Comparison of ENCODE assay signal across 29 mouse cellular contexts in the genomic region with DNA sequence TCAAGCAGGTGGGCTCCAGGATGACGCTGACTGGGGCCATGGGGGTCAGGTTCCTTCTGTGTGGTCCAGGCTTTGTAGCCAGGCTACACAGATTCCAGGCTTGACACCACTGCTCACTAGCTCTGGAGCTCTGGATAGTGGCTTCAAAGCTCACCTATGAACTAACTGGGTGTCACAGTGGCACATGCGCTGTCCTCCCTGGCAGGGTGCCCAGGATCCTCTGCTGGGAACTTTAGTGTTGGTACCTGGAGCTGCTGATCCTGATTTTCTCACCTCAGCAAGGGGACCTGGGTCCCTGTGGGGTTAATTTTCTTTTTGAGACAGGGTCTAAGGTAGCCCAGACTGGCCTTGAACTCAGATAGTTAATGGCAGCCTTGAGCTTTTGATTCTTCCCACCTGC.
"Had no signal": no experiment of that assay in that cellular context is flagged by ENCODE, and none has a peak within 500 bp of the region (broad histone marks: within the 10 kb centered on the region; RNA-seq: fewer than 3 reads in every experiment).

No protein-coding gene starts in this region.

- H3K27ac ChIP-seq: left cerebral cortex, adult 2 months; limb, embryonic 10.5 days; limb, embryonic 12.5 days; limb, embryonic 13.5 days; limb, embryonic 15.5 days; liver, embryonic 14.5 days; liver, embryonic 15.5 days; lung, embryonic 15.5 days; macrophage; midbrain, embryonic 10.5 days; midbrain, embryonic 12.5 days; midbrain, embryonic 13.5 days; midbrain, embryonic 15.5 days; neural tube, embryonic 12.5 days; neural tube, embryonic 13.5 days had no signal

- H3K27me3 ChIP-seq: limb, embryonic 13.5 days; limb, embryonic 15.5 days; lung, embryonic 15.5 days; megakaryocyte, embryonic 14.5 days; midbrain, embryonic 15.5 days; neural tube, embryonic 12.5 days; neural tube, embryonic 13.5 days had no signal

- ATAC-seq: lung, postnatal 0 days; midbrain, embryonic 13.5 days; midbrain, embryonic 15.5 days; midbrain, embryonic 16.5 days had no signal

- DNase-seq: left cerebral cortex, postnatal 4 days; lung, adult 18-20 months; lung, adult 2 months; lung, embryonic 14.5 days; lung, postnatal 10 days; lung, postnatal 14 days; lung, postnatal 36 days; lung, postnatal 4 days; midbrain, embryonic 14.5 days had no signal

- H3K9me3 ChIP-seq: limb, embryonic 10.5 days; limb, embryonic 13.5 days; limb, embryonic 15.5 days; liver, embryonic 15.5 days; midbrain, embryonic 10.5 days; midbrain, embryonic 12.5 days; midbrain, embryonic 13.5 days; midbrain, embryonic 15.5 days; neural tube, embryonic 12.5 days; neural tube, embryonic 13.5 days had no signal

- H3K4me3 ChIP-seq: left cerebral cortex, adult 2 months; limb, embryonic 10.5 days; limb, embryonic 12.5 days; limb, embryonic 13.5 days; limb, embryonic 15.5 days; liver, embryonic 15.5 days; lung, embryonic 15.5 days; megakaryocyte, embryonic 14.5 days; midbrain, embryonic 10.5 days; midbrain, embryonic 12.5 days; midbrain, embryonic 13.5 days; midbrain, embryonic 15.5 days; myocyte; neural tube, embryonic 12.5 days; neural tube, embryonic 13.5 days had no signal

- H3K36me3 ChIP-seq: limb, embryonic 10.5 days; limb, embryonic 12.5 days; limb, embryonic 13.5 days; limb, embryonic 15.5 days; liver, embryonic 15.5 days; lung, embryonic 15.5 days; midbrain, embryonic 10.5 days; midbrain, embryonic 12.5 days; midbrain, embryonic 13.5 days; midbrain, embryonic 15.5 days; neural tube, embryonic 12.5 days; neural tube, embryonic 13.5 days had no signal

- H3K4me2 ChIP-seq: limb, embryonic 12.5 days; limb, embryonic 13.5 days; limb, embryonic 15.5 days; liver, embryonic 15.5 days; lung, embryonic 14.5 days; lung, embryonic 15.5 days; midbrain, embryonic 11.5 days; midbrain, embryonic 12.5 days; midbrain, embryonic 13.5 days; midbrain, embryonic 15.5 days; neural tube, embryonic 12.5 days; neural tube, embryonic 13.5 days had no signal

- H3K9ac ChIP-seq: limb, embryonic 12.5 days; limb, embryonic 13.5 days; limb, embryonic 15.5 days; liver, embryonic 14.5 days; liver, embryonic 15.5 days; lung, embryonic 14.5 days; lung, embryonic 15.5 days; midbrain, embryonic 12.5 days; midbrain, embryonic 13.5 days; midbrain, embryonic 15.5 days; neural tube, embryonic 12.5 days; neural tube, embryonic 13.5 days had no signal
